Mouse (Mus musculus) liver, embryonic 16.5 days (tissue): Measurements from ENCODE around the gene Rab19. TPM values are rescaled to one million over a fixed set of nuclear protein-coding genes. Genes with fewer than 3 reads are reported as not detected.
"Not testable (repeated sequence)": the region's sequence is repeated elsewhere in the genome, so short reads cannot be mapped to it uniquely, and the experiment has no call there.

Source experiments
- ATAC-seq: fragments of 200-750 bp; cut with Nextera tagmentation; 2 replicates; pipeline ENCODE4 v1.8.0; 2017; ENCODE audit warnings: low read depth, mild to moderate bottlenecking, moderate number of reproducible peaks, moderate library complexity
- H3K27ac ChIP-seq: fragments of 300-500 bp; sonication (generic); 2 replicates; pipeline ENCODE4 v1.5.1; 2014; ENCODE audit warnings: mild to moderate bottlenecking, low read length
- H3K27me3 ChIP-seq: fragments of 300-500 bp; sonication (generic); 2 replicates; pipeline ENCODE4 v1.6.1; 2014; ENCODE audit warnings: low read depth, low read length, mixed read lengths; ENCODE audit not compliant: control insufficient read depth, insufficient read depth
- H3K36me3 ChIP-seq: fragments of 300-500 bp; sonication (generic); 2 replicates; pipeline ENCODE4 v1.6.1; 2014; ENCODE audit warnings: mild to moderate bottlenecking; ENCODE audit not compliant: control insufficient read depth, insufficient read depth
- H3K4me1 ChIP-seq: fragments of 300-500 bp; sonication (generic); 2 replicates; pipeline ENCODE4 v1.6.1; 2014; ENCODE audit warnings: low read depth, low read length, mixed read lengths; ENCODE audit not compliant: control insufficient read depth
- H3K4me2 ChIP-seq: fragments of 300-500 bp; sonication (generic); 2 replicates; pipeline ENCODE4 v1.6.1; 2014; ENCODE audit warnings: low read depth, low read length, mixed read lengths
- H3K4me3 ChIP-seq: fragments of 300-500 bp; sonication (generic); 2 replicates; pipeline ENCODE4 v1.5.1; 2014; ENCODE audit warnings: low read depth, mild to moderate bottlenecking, low read length
- H3K9ac ChIP-seq: fragments of 300-500 bp; sonication (generic); 2 replicates; pipeline ENCODE4 v1.6.1; 2014; ENCODE audit warnings: low read depth, low read length
- H3K9me3 ChIP-seq: fragments of 300-500 bp; sonication (generic); replicated peaks from 2 replicates; pipeline ENCODE4 v1.6.1; 2016; ENCODE audit warnings: low read length; ENCODE audit not compliant: control insufficient read depth
- WGBS: fragments of 180-500 bp; shearing (Covaris S2); extraction: QIAGEN DNeasy Blood & Tissue Kit; methylation state at CpG from one replicate; pipeline ENCODE4 v1.1.7; 2014; ENCODE audit not compliant: insufficient replicate concordance; 5-methylcytosine and 5-hydroxymethylcytosine counted together
- polyA plus RNA-seq: library from polyadenylated mRNA; unstranded; fragments of >200 nt; fragmentation: Nextera tagmentation; extraction: Ambion mirVana; gene quantifications from 2 replicates; pipeline ENCODE4 v1.2.1, GENCODE M21; 2015

Rab19 gene
- polyA plus RNA-seq, 1 experiment from 2014 or later, result 0.54 TPM

- H3K9me3 ChIP-seq, result no peaks in the 10 kb centered on the region
- peaks cover 36% of the 10 kb centered on the region for H3K36me3 ChIP-seq
- no peaks in the 10 kb centered on the region for H3K27me3 ChIP-seq
- H3K4me2 ChIP-seq, result no peak overlapping the region
- H3K9ac ChIP-seq, result no peak overlapping the region
- WGBS, result 75% methylated on average over 9 of the region's 9 CpGs
- H3K27ac ChIP-seq, result no peak overlapping the region
- ATAC-seq, result no peak
- no peaks in the 10 kb centered on the region for H3K4me1 ChIP-seq
- no peak overlapping the region for H3K4me3 ChIP-seq
These were observed 17.4 kb downstream of the Rab19 start for GRCm38 (mm10) chr6:39398342-39398741.

- no peak overlapping the region for H3K9ac ChIP-seq
- H3K36me3 ChIP-seq, result peaks cover 53% of the 10 kb centered on the region
- H3K4me1 ChIP-seq, result no peaks in the 10 kb centered on the region
- no peak overlapping the region for H3K4me2 ChIP-seq
- no peaks in the 10 kb centered on the region for H3K27me3 ChIP-seq
- no peak overlapping the region for H3K4me3 ChIP-seq
- no peak for ATAC-seq
- H3K9me3 ChIP-seq, result no peaks in the 10 kb centered on the region
- WGBS, result 86% methylated on average over 7 of the region's 7 CpGs
- no peak overlapping the region for H3K27ac ChIP-seq
These were observed 19.4 kb downstream of the Rab19 start for GRCm38 (mm10) chr6:39400343-39400742.

- WGBS, result 88% methylated on average over 2 of the region's 2 CpGs
- H3K36me3 ChIP-seq, result peaks cover 67% of the 10 kb centered on the region
These were observed 22.2 kb downstream of the Rab19 start for GRCm38 (mm10) chr6:39403136-39403535.

GRCm38 (mm10) chr6:39406480-39406879 is 25.5 kb downstream of the Rab19 start:
- Histone ChIP-seq H3K4me1 (no peaks in the 10 kb centered on the region), H3K27me3 (no peaks in the 10 kb centered on the region), H3K27ac (no peak overlapping the region), H3K9me3 (no peaks in the 10 kb centered on the region), H3K4me3 (no peak overlapping the region), H3K9ac (no peak overlapping the region), H3K4me2 (no peak overlapping the region), H3K36me3 (peaks cover 48% of the 10 kb centered on the region)
- WGBS, result 72% methylated on average over 5 of the region's 5 CpGs
- ATAC-seq, result peak; percentile 32; the same call in 1 of the 2 replicates

More at GRCm38 (mm10) chr6:39403136-39403535, 22.2 kb downstream of the Rab19 start:
- Histone ChIP-seq H3K4me1 (no peaks in the 10 kb centered on the region), H3K27ac (no peak overlapping the region), H3K9me3 (no peaks in the 10 kb centered on the region), H3K4me2 (no peak overlapping the region), H3K4me3 (no peak overlapping the region), H3K9ac (no peak overlapping the region), H3K27me3 (no peaks in the 10 kb centered on the region)
- no peak for ATAC-seq

- Histone ChIP-seq H3K9me3 (no peaks in the 10 kb centered on the region), H3K27me3 (no peaks in the 10 kb centered on the region), H3K4me1 (peaks cover 14% of the 10 kb centered on the region), H3K9ac (no peak overlapping the region), H3K36me3 (peaks cover 6% of the 10 kb centered on the region), H3K27ac (no peak overlapping the region), H3K4me2 (no peak overlapping the region), H3K4me3 (no peak overlapping the region)
- no peak for ATAC-seq
- 74% methylated on average over 1 of the region's 1 CpGs for WGBS
These were observed 33.1 kb downstream of the Rab19 start for GRCm38 (mm10) chr6:39414106-39414505.

GRCm38 (mm10) chr6:39415762-39416161 is 34.8 kb downstream of the Rab19 start:
- Histone ChIP-seq H3K27me3 (no peaks in the 10 kb centered on the region), H3K27ac (peak overlapping the region; percentile 15; the same call in 1 of the 2 replicates), H3K4me2 (no peak overlapping the region), H3K9me3 (no peaks in the 10 kb centered on the region), H3K4me3 (no peak overlapping the region; the same call in 1 of the 2 replicates), H3K4me1 (peaks cover 18% of the 10 kb centered on the region), H3K9ac (no peak overlapping the region), H3K36me3 (no peaks in the 10 kb centered on the region; the same call in 1 of the 2 replicates)
- ATAC-seq, result no peak
- 49% methylated on average over 3 of the region's 5 CpGs for WGBS

GRCm38 (mm10) chr6:39416654-39417053 is 35.7 kb downstream of the Rab19 start:
- not testable (repeated sequence) for H3K27me3 ChIP-seq, ATAC-seq, H3K36me3 ChIP-seq, H3K9me3 ChIP-seq
- Histone ChIP-seq H3K9ac (peak overlapping the region; percentile 29; the same call in 1 of the 2 replicates), H3K4me2 (peak overlapping the region; percentile 50; the same call in 1 of the 2 replicates), H3K4me1 (peaks cover 22% of the 10 kb centered on the region), H3K4me3 (peak overlapping the region; percentile 92), H3K27ac (peak overlapping the region; percentile 76)

- Histone ChIP-seq H3K9ac (peak overlapping the region; percentile 98), H3K4me3 (peak overlapping the region; percentile 92), H3K4me1 (peaks cover 44% of the 10 kb centered on the region), H3K27ac (peak overlapping the region; percentile 98), H3K36me3 (no peaks in the 10 kb centered on the region; the same call in 1 of the 2 replicates), H3K27me3 (no peaks in the 10 kb centered on the region), H3K4me2 (peak overlapping the region; percentile 61), H3K9me3 (no peaks in the 10 kb centered on the region)
- WGBS, result under 1% methylated on average over 43 of the region's 43 CpGs
- no peak for ATAC-seq
These were observed 38.4 kb downstream of the Rab19 start for GRCm38 (mm10) chr6:39419386-39419850.

GRCm38 (mm10) chr6:39419851-39420721 is 39.1 kb downstream of the Rab19 start, which contains the start of gene Mkrn1:
TSS of gene Mkrn1 (minus strand) at chr6:39420462.
- WGBS, result 1% methylated on average over 62 of the region's 82 CpGs

More at GRCm38 (mm10) chr6:39419851-39420721, 39.1 kb downstream of the Rab19 start, which contains the start of gene Mkrn1:
- Histone ChIP-seq H3K27ac (peak within 1 kb of the TSS; percentile 98), H3K4me2 (peak within 1 kb of the TSS; percentile 61), H3K36me3 (no peaks in the 10 kb centered on the region; the same call in 1 of the 2 replicates), H3K9me3 (no peaks in the 10 kb centered on the region), H3K27me3 (no peaks in the 10 kb centered on the region), H3K4me1 (peaks cover 45% of the 10 kb centered on the region), H3K4me3 (peak within 1 kb of the TSS; percentile 92), H3K9ac (peak within 1 kb of the TSS; percentile 98)
- peak; percentile 87 for ATAC-seq
